Mouse (Mus musculus) heart, postnatal 0 days (tissue): ENCODE measurements around the gene Cdkal1.

Experiments used
- CTCF ChIP-seq: IDR thresholded peaks from 2 replicates; pipeline ENCODE4 v1.5.1; 2016; ENCODE audit warnings: antibody characterized with exemption, control low read depth, low read depth
- EP300 ChIP-seq: IDR thresholded peaks from 2 replicates; pipeline ENCODE4 v1.6.1; 2016; ENCODE audit warnings: antibody characterized with exemption, low read depth

GRCm38 (mm10) chr13:29357483-29357882, 498.0 kb downstream of the Cdkal1 start:
- TF ChIP-seq CTCF (no peak), EP300 (no peak)
